Mouse (Mus musculus) c-Kit-negative CD71-positive TER-119-positive erythroid progenitor cells, embryonic 14.5 days (primary cell): ENCODE results near the gene Mbnl1.

Source experiments
- DNase-seq: peaks from one replicate; pipeline ENCODE4 v3.0.0-alpha.2; 2013; ENCODE audit warnings: low read depth, low spot score

Gene Mbnl1

GRCm38 (mm10) chr3:60517234-60517787 is 44.7 kb downstream of the Mbnl1 start:
- DNase-seq: no peak

GRCm38 (mm10) chr3:60519337-60519736 is 46.7 kb downstream of the Mbnl1 start:
- no peak for DNase-seq

- no peak for DNase-seq
Observed at GRCm38 (mm10) chr3:60524127-60524526, 51.5 kb downstream of the Mbnl1 start.

- no peak for DNase-seq
Observed at GRCm38 (mm10) chr3:60531286-60531685, 58.7 kb downstream of the Mbnl1 start.

- no peak for DNase-seq
Observed at GRCm38 (mm10) chr3:60531826-60532225, 59.2 kb downstream of the Mbnl1 start.

GRCm38 (mm10) chr3:60535224-60535623 is 62.6 kb downstream of the Mbnl1 start:
- no peak for DNase-seq

GRCm38 (mm10) chr3:60537063-60537462 is 64.4 kb downstream of the Mbnl1 start:
- no peak for DNase-seq

- no peak for DNase-seq
Observed at GRCm38 (mm10) chr3:60538214-60538971, 65.8 kb downstream of the Mbnl1 start.

GRCm38 (mm10) chr3:60541121-60541520 is 68.5 kb downstream of the Mbnl1 start:
- DNase-seq: no peak

GRCm38 (mm10) chr3:60546196-60546595 is 73.6 kb downstream of the Mbnl1 start:
- peak; percentile 74 for DNase-seq

GRCm38 (mm10) chr3:60546904-60547303 is 74.3 kb downstream of the Mbnl1 start:
- DNase-seq: no peak

- DNase-seq: no peak
Observed at GRCm38 (mm10) chr3:60550492-60550891, 77.9 kb downstream of the Mbnl1 start.

GRCm38 (mm10) chr3:60551650-60552049 is 79.0 kb downstream of the Mbnl1 start:
- no peak for DNase-seq

GRCm38 (mm10) chr3:60553011-60553410 is 80.4 kb downstream of the Mbnl1 start:
- no peak for DNase-seq

- DNase-seq: no peak
Observed at GRCm38 (mm10) chr3:60556596-60556995, 84.0 kb downstream of the Mbnl1 start.

GRCm38 (mm10) chr3:60558252-60558862 is 85.7 kb downstream of the Mbnl1 start:
- DNase-seq: no peak

GRCm38 (mm10) chr3:60559762-60560161 is 87.1 kb downstream of the Mbnl1 start:
- DNase-seq: no peak

GRCm38 (mm10) chr3:60563529-60564243 is 91.1 kb downstream of the Mbnl1 start:
- no peak for DNase-seq

- DNase-seq: no peak
Observed at GRCm38 (mm10) chr3:60564244-60564643, 91.6 kb downstream of the Mbnl1 start.

GRCm38 (mm10) chr3:60565204-60565603 is 92.6 kb downstream of the Mbnl1 start:
- no peak for DNase-seq

GRCm38 (mm10) chr3:60565950-60566349 is 93.3 kb downstream of the Mbnl1 start:
- no peak for DNase-seq

GRCm38 (mm10) chr3:60568171-60568684 is 95.6 kb downstream of the Mbnl1 start:
- DNase-seq: no peak
